Mouse (Mus musculus): Measurements from ENCODE around the gene Camta1.

The Camta1 gene

GRCm38 (mm10) chr4:151738875-151739274 is 122.8 kb downstream of the Camta1 start:
- no peak for DNase-seq (ENCODE audit: low read depth, low spot score)

- no peak for DNase-seq (ENCODE audit: low read depth, low spot score)
Observed at GRCm38 (mm10) chr4:151738280-151738679, 123.4 kb downstream of the Camta1 start.

DNA sequence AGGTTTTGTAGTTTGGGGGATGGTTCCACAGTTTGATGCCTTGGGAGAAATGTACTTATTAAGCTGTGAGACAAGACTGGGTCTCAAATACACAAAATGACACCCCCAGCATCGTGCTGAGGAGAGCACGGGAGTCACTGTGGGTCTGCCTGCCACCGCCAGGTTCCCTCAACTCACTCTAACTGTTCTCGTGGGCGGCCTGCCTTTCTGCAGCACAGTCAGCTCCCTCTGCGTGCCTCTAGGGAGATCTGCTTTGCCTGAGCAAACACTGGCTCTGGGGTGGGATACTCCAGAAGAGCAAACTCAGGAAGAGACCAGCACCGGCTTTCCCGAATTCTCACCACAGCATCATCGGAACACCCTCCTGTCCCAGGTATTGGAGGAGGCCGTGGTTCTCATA is 129.0 kb downstream of the Camta1 start:
- DNase-seq (ENCODE audit: low read depth, low spot score) = no peak

- no peak for DNase-seq (ENCODE audit: low read depth, low spot score)
Observed at GRCm38 (mm10) chr4:151730037-151730759, 131.5 kb downstream of the Camta1 start.

DNA sequence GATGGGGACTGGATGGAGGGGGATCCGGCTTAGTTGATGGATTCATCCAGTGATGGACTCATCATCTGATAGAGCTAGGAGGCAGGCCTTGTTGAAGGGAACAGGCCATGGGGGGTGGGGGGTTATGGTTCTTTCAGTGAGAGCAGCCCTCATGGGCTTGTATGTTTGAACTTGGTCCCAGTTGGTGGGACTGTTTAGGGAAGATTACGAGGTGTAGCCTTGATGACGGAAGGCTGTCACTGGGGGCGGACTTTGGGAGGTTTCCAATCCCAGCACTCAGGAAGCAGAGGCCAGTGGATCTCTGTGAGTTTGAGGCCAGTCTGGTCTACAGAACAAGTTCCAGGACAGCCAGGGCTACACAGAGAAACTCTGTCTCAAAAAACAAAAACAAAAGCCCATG is 132.6 kb downstream of the Camta1 start:
- no peak for DNase-seq (ENCODE audit: low read depth, low spot score)

- DNase-seq (ENCODE audit: low read depth, low spot score) = no peak
Observed at GRCm38 (mm10) chr4:151728391-151729065, 133.1 kb downstream of the Camta1 start.

DNA sequence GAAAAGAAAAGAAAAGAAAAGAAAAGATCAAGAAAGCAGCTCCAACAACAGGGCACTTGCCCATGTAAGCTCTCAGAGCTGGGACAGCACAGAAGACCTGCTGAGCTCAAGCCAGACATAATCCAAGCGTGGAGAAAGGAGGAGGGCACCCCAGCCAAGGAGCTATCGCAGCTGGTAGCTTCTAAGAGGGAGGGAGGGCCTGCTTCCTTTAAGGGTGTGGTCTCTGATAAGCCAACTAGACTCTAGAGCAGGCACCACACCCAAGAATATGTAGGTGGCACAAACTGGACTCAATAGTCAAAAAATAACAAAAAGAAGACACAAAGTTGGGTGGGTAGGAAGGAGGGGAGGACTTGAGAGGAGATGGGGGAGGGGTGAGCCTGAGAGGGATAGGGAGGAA is 135.3 kb downstream of the Camta1 start:
- no peak for DNase-seq (ENCODE audit: low read depth, low spot score)

DNA sequence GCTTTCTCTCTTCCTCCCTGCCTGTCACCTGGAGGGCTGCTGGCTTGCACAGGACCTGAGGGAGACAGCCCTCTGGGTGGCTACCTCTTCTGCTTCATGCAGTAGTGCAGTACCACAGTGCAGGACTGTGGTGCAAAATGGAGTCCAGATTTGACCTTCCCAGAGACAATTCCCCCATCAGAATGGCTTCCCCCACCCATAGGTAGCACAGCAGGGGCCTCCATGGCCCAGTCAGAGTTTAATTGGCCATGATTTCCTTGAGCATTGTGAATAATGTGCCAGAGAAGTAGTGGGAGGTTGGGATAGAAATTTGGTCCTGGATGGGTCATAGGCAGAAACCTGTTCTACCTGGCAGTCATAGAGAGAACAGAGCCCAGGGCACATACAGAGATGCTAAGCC is 136.8 kb downstream of the Camta1 start:
- no peak for DNase-seq (ENCODE audit: low read depth, low spot score)

DNA sequence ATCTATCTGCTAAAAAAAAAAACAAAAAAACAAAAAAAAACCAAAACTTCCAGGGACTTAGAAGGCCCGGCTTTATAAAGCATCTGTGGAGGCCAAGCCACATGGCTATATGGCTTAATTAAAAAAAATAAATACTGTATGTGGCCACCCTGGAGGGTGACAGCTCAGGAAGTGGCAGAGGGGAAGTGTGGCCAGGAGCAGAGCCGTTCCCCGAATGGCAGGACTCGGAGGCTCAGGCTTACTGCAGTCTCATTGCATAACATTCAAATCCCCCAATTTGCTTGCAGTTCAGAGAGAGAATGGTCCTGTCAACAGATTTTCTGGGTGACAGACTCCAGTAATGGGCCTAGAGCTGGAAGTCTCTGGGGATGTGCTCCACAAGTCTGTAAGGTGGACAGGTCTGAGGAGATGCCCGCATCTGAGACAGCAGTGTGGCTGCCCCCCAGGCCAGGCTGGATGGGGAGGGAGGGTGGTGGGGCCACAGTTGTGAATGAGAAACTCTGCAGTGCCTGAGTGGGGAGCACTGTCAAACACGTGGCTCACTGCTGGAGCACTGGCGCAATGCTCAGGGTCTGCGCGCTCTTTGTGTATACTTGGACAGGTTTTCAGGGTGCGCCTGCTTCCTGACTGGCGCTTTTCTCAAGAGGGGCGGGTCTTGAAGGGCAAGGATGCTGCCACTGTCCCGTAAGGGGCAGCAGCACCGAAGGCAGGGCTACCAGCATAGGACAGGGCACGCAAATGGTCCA is 140.8 kb downstream of the Camta1 start:
- DNase-seq (ENCODE audit: low read depth, low spot score) = no peak

DNA sequence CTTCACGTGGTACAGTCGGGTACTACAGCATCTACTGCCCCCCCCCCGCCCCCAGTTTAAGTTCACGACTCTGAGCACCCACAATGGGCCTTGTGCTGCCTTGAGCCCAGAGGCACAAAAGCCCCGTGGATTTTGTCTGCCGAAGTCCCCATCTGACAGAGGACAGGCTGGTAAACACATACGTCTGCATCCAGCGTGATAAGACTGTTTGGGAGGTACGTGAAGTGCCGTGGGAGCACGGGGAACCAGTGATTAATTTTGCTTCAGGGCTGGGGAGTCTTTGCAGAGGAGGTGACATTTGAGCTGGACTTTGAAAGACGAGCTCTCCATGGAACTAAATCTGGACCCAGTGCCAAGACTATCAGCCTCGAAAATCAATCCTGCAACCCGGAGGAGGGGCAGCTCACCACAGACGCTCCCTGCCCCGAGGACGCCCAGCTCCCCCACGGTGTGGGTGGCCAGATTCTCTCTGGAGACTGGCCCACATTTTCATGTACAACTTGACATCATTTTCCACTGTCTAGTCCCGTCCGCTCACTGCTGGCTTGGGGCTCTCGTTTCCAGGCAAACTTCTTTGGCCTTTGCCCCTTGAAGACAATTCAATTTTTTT is 142.7 kb downstream of the Camta1 start:
- no peak for DNase-seq (ENCODE audit: low read depth, low spot score)

DNA sequence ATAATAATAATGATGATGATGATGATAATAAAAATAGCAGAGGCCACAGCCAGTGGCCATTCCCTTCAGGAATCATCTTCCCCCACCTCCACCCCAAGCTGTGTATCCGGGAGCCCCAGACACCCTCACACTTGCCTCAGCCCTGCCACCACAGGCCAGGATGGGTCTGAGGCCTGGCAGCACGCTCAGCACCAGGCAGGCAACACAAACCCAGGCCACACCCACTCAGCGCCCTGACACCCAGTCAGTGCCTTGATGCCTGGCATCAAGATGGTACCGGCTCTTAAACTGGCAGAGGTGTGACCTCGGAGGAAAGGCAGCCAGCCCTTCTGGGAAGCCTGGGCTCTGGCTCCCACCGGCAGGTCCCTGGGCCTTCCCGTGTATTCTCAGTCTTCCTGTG is 143.8 kb downstream of the Camta1 start:
- no peak for DNase-seq (ENCODE audit: low read depth, low spot score)

DNA sequence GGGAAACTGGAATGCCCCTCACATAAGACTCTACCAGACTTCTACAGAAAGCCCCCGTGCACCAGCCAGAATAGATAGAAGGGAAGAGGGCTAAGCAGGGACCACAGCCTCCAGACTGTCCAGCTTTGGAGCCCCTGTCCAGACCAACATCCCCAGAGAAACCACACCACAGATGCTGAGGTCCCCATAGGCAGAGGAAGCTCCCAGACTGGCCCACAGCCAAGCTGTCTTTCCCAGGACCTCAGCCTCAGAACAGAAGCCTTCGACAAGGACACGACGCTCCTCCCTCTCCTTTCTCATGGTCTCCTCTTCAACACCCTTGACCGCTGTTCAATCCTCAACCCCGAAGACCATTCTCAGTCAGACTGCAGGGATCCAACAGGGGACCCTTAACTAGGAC is 148.0 kb downstream of the Camta1 start:
- no peak for DNase-seq (ENCODE audit: low read depth, low spot score)

GRCm38 (mm10) chr4:151711406-151711805 is 150.3 kb downstream of the Camta1 start:
- DNase-seq (ENCODE audit: low read depth, low spot score) = no peak

GRCm38 (mm10) chr4:151710522-151710921 is 151.2 kb downstream of the Camta1 start:
- no peak for DNase-seq (ENCODE audit: low read depth, low spot score)

- no peak for DNase-seq (ENCODE audit: low read depth, low spot score)
Observed at GRCm38 (mm10) chr4:151709269-151709668, 152.4 kb downstream of the Camta1 start.

DNA sequence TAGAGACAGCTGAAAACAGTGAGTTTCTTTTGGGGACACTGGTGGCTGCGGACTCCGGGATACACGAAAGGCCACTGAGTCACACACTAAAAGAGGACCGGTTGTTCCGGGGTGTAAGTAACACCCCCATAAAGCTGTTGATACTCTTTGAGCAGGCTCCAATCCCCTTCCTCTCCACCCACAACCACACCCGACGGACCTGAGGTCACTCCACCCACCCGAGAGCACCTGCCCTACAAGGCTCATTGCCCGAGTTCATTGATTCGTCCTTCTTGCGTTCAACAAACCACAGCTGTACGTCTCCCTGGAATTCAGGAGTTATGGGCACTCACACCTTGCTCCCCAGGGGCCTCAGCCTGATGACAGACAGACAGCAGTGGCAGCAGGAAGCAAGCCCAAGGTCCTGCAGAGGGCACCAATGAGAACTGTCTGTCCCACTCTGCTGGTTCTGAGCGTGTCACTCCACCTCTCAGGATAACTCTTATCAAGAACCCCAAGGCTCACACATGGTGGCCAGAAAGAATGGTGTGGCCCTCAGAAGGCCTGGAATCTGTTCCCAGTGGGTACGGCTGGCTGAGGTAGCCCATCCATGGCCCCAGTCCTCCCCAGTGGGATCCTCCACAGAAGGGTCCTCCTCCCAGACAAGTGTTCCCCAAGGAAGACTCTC is 158.5 kb downstream of the Camta1 start:
- no peak for DNase-seq (ENCODE audit: low read depth, low spot score)

DNA sequence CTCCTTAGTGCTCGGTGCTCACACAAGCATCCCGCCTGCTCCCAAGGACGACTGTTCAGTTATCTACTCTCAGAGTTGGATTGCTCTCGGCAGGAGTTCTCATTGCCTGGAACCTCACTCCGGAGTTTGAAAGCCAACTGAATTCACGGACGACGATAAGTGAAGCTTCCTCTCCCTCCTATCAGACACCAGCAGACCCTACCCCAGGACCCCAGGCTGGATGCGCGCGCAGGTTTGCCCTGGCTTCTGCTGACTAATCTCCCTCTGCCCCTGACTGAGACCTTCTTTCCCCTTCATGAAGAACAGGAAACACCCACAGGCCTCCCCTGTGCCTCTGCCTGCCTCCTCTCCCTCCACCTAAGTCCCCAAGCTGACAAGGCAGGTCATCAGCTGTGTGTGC is 159.2 kb downstream of the Camta1 start:
- DNase-seq (ENCODE audit: low read depth, low spot score) = no peak

DNA sequence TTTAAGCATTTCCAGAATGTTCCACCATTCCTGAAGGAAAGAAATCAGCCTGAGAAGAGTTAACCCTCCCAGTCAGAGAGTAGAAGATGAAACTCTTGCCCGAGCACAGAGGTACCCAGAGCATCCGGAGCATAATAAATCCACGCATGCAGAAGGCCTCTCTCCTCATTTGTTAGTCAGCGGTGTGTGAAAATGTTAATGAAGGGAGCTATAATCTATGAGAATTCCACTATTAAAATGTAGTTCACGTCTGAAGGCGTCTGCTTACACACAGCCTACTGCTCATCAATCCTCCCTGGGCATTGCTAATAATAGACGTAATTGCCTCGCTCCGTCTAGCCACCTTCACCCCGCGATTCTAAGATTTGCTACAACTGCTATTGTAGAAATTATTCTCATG is 165.7 kb downstream of the Camta1 start:
- DNase-seq (ENCODE audit: low read depth, low spot score) = no peak

DNA sequence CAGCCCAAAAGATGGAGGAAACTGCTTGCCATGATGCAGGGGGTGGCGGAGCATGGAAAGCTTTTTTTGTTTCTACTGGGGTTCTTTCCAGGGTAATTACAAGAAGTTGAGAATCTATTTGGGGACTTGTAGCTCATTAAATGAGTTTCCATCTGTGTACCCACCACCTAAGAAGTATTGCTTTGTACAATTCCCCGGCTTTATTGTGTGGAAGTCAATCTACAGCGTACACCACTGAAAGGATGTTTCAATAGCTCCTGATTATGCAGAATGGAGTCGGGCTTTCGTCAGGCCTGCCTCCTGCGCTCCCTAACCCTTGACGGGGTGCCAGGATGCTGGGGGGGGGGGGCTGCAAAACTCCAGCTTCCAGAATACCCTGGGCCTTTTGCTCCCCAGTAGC is 167.1 kb downstream of the Camta1 start:
- peak; percentile 14 for DNase-seq (ENCODE audit: low read depth, low spot score)

GRCm38 (mm10) chr4:151694047-151694446 is 167.6 kb downstream of the Camta1 start:
- no peak for DNase-seq (ENCODE audit: low read depth, low spot score)

GRCm38 (mm10) chr4:151690041-151690440 is 171.6 kb downstream of the Camta1 start:
- no peak for DNase-seq (ENCODE audit: low read depth, low spot score)

- DNase-seq (ENCODE audit: low read depth, low spot score) = no peak
Observed at GRCm38 (mm10) chr4:151688206-151688605, 173.5 kb downstream of the Camta1 start.

All from brain, embryonic 18.5 days (tissue).